Mouse (Mus musculus): Measurements from ENCODE around the gene Mmp24.

DNA sequence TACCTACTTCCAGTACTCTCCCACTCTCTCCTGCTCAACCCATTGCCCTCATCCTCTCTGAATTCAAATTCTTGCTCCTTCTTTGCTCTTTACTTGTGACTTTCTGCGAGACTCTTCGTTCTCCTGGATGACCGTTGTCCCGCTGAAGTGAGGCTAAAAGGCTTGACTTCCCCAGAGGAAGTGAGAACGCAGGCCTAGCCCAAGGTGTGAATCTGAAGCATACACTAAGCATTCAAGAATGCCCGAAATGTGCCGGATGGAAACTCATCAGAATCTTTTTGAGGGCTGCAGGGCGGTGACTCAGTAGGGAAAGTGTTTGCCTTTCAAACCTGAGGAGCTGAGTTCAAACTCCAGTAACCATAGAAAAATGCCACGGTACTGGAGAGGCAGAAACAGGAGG is 31.8 kb upstream of the Mmp24 start:
- no peak for TF ChIP-seq CTCF (conservative IDR thresholded peaks at IDR 0.05; ENCODE audit: insufficient read depth, insufficient read length, low read depth, low read length)
- no peak for TF ChIP-seq POLR2A (IDR thresholded peaks at IDR 0.05; ENCODE audit: low read depth, low read length)
